Mouse (Mus musculus) ES-E14 (cell line): ENCODE data around the gene Slc9a9.

Source experiments
- HCFC1 ChIP-seq: IDR thresholded peaks from 2 replicates; pipeline ENCODE4 v1.6.1; 2012; ENCODE audit warnings: low read length, inconsistent platforms, borderline replicate concordance; ENCODE audit not compliant: insufficient read depth
- MAFK ChIP-seq: IDR thresholded peaks from 2 replicates; pipeline ENCODE4 v1.6.1; 2014; ENCODE audit warnings: mild to moderate bottlenecking, low read depth, low read length, inconsistent platforms; ENCODE audit not compliant: insufficient read depth
- ZC3H11A ChIP-seq: IDR thresholded peaks from 2 replicates; pipeline ENCODE4 v1.6.1; 2012; ENCODE audit warnings: low read depth, mild to moderate bottlenecking, inconsistent platforms, low read length, borderline replicate concordance
- ZNF384 ChIP-seq: IDR thresholded peaks from 2 replicates; pipeline ENCODE4 v1.6.1; 2012; ENCODE audit warnings: low read depth, low read length, inconsistent platforms

DNA sequence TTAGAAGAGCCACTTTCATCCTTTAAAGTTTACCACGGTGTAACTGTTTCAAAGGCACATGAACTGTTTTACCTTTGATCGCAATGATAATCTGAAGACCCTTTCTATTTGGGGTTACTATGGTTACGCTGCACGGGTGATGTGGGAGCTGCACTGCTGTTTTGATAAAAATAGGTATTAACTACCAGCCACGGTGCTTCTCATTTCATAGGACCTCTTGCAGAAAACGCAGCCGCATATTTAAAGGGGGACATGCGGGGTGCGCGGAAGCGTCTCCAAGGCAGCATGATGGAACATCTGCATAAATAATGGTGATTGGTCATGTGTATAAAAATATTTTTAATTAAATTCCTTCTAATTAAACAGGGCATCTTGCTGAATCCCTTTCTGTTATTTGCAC, 169.5 kb downstream of the Slc9a9 start:
- TF ChIP-seq ZC3H11A (no peak), MAFK (no peak), HCFC1 (no peak), ZNF384 (no peak)
